Mouse (Mus musculus): ENCODE results near the gene Asb3.
"Not testable (repeated sequence)": the region's sequence is repeated elsewhere in the genome, so short reads cannot be mapped to it uniquely, and the experiment has no call there.

The Asb3 gene

DNA sequence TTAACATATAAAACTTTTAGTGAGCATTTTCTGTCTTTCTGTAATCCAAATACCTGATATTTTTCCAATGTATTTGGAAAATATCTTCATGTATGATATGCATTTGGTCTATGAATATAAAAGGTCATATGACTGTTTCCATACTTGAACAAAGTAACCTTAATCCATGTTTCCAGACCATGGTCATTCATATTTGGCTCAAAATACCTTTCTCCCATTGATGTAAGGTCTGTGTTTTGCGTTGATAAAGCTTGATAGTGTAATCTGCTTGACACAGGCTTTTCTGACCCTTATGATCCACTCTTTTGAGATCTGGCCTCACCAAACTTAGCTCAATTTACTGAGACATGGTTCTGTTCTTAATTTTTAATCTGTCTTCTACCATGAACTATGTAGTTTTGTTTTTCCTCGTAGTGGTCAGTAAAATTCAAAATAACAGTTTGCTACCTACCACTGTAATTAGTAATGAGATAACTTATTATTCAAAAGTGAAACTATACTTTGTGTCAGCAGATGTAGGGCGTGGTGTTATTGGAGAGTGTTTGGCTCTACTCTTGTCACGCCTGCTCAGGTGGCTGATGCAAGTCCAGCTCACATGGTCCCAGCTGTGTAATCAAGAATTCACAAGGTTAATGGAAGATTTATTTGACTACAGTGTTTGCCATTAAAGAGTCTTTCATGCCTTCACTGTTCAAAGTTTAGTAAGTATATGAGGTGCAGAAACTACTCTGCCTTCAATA, 116.1 kb downstream of the Asb3 start:
- DNase-seq (ENCODE audit: low spot score) = no peak

DNA sequence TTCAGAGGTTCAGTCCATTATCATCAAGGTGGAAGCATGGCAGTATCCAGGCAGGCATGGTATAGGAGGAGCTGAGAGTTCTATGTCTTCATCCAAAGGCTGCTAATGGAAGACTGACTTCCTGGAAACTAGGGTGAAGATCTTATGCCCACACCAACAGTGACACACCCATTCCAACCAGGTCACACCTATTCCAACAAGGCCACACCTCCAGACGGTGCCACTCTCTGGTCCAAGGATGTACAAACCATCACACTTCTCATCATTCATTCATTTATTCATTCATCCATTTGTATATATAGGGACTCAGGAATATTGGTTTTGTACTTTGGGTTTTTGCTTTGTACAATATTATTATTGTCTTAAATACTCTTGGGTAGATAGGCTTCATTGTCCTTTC, 124.5 kb downstream of the Asb3 start:
- DNase-seq (ENCODE audit: low spot score) = not testable (repeated sequence)

DNA sequence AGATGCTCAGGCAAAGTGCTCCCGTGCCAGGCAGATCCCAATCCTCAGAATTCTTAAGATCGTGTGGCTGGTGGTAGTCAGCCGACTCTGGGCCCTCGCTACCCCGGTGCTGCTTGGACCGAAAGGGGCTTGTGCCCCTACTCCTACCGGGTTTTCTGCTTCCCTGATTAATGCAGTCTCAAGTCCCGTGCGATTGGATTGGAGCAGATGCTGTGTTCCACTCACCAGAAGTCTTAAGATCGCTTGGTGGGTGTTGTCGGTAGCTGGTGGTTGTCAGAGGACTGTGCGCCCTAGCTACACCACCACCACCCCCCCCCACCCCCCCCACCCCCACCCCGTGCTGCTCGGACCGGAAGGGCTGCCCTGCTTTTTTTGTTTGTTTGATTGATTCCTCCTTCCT, 132.2 kb downstream of the Asb3 start:
- DNase-seq (ENCODE audit: low spot score) = not testable (repeated sequence)

DNA sequence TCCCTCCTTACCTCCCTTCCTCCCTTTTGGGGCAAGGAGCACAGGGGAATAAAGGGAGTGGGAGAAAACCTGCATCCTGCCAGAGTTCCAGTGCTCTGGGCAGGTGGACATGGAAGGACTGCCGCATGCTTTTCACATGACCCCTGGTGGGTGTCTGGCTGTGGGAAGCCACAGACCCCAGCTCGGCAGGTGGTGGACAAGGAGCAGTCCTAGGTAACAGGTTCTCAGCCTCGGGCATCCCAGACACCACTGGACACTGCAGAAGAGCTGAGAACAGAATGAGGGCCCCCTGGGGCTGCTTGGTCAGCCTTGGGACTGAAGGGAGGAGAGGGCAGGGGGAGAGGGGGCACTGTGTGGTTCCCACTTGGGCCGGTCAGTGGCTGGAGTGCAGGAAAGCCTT, 149.7 kb downstream of the Asb3 start:
- no peak for DNase-seq (ENCODE audit: low spot score)

DNA sequence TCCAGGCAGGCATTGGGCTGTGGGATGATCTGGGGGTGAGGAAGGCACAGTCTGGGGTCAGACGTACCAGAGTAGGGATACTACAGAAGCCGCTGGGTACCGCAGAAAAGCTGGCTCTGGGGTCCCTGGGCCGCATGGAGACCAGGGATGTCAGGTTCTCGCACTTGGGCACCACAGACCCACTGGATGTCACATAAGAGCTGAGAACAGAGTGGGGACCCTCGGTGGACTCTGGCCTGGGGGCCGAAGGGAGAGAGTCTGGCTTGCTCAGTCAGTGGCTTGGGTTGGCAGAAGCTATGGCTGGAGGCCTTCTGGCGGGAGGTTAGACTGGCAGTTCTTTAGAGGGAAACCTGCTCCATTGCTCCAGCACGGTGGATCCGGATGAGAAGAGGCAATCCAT, 204.8 kb downstream of the Asb3 start:
- no peak for DNase-seq (ENCODE audit: low spot score)

DNA sequence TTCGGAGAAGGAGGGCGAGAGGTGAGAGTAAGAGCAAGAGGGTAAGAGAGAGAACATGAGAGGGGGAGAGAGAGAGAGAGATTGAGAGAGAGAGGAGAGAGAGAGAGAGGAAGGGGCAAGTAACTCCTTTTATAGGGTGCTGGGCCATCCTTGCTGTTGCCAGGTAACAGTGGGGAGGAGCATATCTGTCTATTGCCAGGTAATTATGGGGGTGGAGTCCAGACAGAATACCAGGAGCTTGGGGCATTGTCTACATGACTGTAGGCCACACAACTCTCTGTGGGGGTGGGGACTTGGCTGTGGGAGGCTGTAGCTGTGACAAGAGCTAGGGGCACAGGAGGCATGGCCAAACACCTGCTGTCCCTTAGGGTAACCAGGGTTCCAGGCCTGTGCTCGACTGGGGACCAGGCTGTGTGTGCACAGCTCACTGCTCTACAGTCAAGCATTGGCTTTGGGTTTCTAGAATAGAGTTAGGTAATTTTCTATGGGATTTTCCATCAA, 205.3 kb downstream of the Asb3 start:
- no peak for DNase-seq (ENCODE audit: low spot score)

DNA sequence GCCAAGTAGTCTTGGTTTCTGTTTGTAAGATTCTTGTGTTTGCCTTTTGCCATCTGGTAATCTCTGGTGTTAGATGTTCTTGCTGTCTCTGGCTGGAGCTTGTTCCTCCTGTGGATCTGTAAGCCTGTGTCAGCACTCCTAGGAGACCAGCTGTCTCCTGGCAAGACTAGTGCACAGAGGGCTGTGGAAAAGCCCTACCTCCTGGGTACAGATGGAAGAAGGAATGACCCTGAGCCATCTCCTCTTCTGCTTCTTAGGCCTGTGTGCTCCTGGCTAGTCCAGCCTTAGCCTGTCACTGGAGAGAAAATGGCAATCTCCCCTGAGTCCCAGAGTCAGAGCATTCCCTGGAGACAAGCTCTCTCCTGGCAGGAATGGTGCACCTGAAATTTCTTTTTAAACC, 214.3 kb downstream of the Asb3 start:
- peak; percentile 6 for DNase-seq (ENCODE audit: low spot score)

DNA sequence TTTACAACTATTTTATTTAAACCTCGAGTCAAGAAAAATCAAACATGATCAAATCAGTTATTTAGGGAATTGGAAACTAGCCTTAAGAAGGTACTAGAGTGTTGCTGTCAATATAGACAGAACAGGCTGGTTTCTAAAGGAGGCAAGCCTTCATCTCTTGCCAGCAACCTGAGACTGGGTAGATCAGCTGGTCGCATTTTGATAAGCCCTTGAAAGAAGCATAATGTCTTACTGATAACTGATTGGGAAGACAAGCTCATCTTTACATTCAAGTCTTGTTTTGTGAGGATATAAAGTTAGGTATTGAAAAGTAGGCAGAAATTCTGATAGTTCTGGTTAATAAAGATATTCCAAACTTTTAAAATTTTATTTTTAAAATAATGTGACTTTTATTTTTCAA, 217.0 kb downstream of the Asb3 start:
- DNase-seq (ENCODE audit: low spot score) = no peak

DNA sequence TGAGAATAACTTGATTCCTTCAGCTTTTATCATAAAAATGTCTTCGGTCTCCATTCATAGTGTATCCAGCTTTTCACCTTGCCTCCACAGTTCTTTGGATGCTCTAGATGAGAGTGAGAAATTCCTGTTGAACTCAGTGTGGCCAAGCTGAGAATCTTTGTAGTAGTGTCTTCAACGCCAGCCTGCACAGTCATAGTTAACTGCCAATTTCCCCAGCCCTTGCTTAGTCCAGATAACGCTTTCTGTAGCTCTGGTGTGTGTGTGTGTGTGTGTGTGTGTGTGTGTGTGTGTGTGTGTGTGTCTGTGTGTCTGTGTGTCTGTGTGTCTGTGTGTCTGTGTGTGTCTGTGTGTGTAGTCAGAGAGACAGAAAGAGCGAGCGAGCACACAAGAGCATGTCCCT, 220.1 kb downstream of the Asb3 start:
- DNase-seq (ENCODE audit: low spot score) = no peak

DNA sequence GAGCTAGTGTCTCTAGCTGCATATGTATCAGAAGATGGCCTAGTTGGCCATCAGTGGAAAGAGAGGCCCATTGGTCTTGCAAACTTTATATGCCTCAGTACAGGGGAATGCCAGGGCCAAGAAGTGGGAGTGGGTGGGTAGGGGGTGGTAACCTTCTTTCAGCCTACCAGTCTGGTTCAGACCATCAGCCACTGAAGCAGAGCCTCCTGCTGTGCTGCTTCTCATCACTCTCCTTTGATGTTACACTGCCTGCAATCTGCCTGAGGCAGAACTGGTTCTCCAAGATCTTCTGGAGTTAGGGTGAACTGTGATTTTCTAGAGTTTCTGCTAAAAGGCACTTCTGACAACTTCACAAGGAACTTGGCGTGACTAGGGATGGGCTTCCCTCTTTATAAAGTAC, 241.7 kb downstream of the Asb3 start:
- DNase-seq (ENCODE audit: low spot score) = not testable (repeated sequence)

DNA sequence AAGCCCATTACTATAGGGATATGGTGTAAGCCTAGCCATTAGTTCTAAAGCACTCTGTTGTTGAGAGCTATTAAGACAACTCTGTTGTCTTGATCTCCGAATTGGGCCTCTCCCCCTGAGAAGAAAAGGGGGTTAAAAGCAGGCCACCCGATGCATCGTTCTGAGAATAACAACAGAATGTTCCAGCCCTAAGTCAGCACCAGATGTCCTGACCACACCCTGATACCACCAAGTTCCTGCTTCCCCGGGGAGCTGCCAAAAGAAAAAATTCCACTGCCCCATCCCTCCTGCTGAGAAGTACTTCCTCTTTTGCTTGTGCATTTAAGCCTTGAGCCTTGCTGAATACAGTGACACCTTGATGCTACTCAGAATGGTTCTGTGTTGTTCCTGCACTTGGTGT, 248.5 kb downstream of the Asb3 start:
- DNase-seq (ENCODE audit: low spot score) = not testable (repeated sequence)

DNA sequence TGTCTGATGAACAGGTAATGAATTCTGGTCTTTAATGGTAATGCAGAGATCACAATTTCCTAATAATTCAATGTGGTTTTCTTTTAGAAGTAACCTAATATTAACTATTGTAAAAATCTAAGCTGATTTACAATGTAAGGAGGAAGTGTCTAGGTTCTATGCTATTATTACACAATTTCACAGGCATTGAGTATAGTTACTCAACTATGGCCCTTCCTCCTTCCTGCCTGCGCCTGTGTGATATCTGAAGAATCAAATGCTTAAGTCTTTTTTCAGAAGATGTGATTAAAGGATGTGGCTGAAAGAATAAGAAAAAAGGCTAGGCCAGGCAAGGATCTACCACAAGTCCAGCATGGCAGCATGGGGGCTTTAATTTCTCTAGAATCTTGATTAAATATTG, 249.6 kb downstream of the Asb3 start:
- DNase-seq (ENCODE audit: low spot score) = not testable (repeated sequence)

DNA sequence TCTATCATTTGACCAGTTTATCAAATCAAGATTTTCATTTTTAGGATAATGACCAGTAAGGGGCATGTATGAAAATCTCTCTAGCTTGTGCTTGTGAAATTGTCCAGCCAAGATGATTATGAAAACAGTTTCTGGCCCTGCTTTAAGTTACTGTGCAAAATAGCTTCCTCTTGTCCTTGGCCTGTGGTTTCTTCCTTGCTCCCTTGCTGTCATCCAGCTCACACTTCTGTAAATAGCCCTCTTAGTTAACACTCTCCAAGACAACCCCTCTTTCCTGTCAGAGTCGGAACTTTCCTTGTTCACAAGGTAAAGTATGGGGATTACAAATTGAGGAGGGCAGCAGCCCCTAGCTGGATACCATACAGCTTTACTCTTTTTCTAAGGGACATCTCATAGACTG, 253.2 kb downstream of the Asb3 start:
- DNase-seq (ENCODE audit: low spot score) = not testable (repeated sequence)

Data from layer of hippocampus, adult 11-12 months (tissue).